Mouse (Mus musculus) forebrain, postnatal 0 days (tissue): ENCODE data around the gene Gpbar1. TPM values are rescaled to one million over a fixed set of nuclear protein-coding genes. Genes with fewer than 3 reads are reported as not detected.
"Not testable (repeated sequence)": the region's sequence is repeated elsewhere in the genome, so short reads cannot be mapped to it uniquely, and the experiment has no call there.

ENCODE experiments used
- ATAC-seq: fragments of 200-750 bp; cut with Nextera tagmentation; 2 replicates; pipeline ENCODE4 v1.8.0; 2017; ENCODE audit warnings: mild to moderate bottlenecking, moderate library complexity
- DNase-seq: peaks from one replicate; pipeline ENCODE4 v3.0.0-alpha.2; 2015
- H3K27ac ChIP-seq: fragments of 300-500 bp; sonication (generic); 2 replicates; pipeline ENCODE4 v1.5.1; 2014; ENCODE audit warnings: low read depth, mild to moderate bottlenecking, antibody characterized with exemption, low read length, moderate library complexity, mixed read lengths
- H3K27me3 ChIP-seq: fragments of 300-500 bp; sonication (generic); 2 replicates; pipeline ENCODE4 v1.6.1; 2014; ENCODE audit warnings: mild to moderate bottlenecking, low read length, mixed read lengths; ENCODE audit not compliant: insufficient read depth
- H3K36me3 ChIP-seq: fragments of 300-500 bp; sonication (generic); 2 replicates; pipeline ENCODE4 v1.6.1; 2014; ENCODE audit warnings: mild to moderate bottlenecking, moderate library complexity; ENCODE audit not compliant: insufficient read depth
- H3K4me1 ChIP-seq: fragments of 300-500 bp; sonication (generic); 2 replicates; pipeline ENCODE4 v1.6.1; 2014; ENCODE audit warnings: antibody characterized with exemption; ENCODE audit not compliant: insufficient read depth
- H3K4me2 ChIP-seq: fragments of 300-500 bp; sonication (generic); 2 replicates; pipeline ENCODE4 v1.6.1; 2014; ENCODE audit warnings: low read depth, mild to moderate bottlenecking, moderate library complexity
- H3K4me3 ChIP-seq: fragments of 300-500 bp; sonication (generic); 2 replicates; pipeline ENCODE4 v1.5.1; 2014; ENCODE audit warnings: low read depth, low read length, mixed read lengths
- H3K9ac ChIP-seq: fragments of 300-500 bp; sonication (generic); 2 replicates; pipeline ENCODE4 v1.6.1; 2014; ENCODE audit warnings: mild to moderate bottlenecking
- H3K9me3 ChIP-seq: fragments of 300-500 bp; sonication (generic); 2 replicates; pipeline ENCODE4 v1.6.1; 2016; ENCODE audit warnings: low read length
- CTCF ChIP-seq: sonication (generic); IDR thresholded peaks from 2 replicates; pipeline ENCODE4 v1.5.1; 2016; ENCODE audit warnings: antibody characterized with exemption, control low read depth, low read depth
- WGBS: fragments of 180-500 bp; shearing (Covaris S2); extraction: QIAGEN DNeasy Blood & Tissue Kit; methylation state at CpG from one replicate; pipeline ENCODE4 v1.1.7; 2014; 5-methylcytosine and 5-hydroxymethylcytosine counted together
- polyA plus RNA-seq: library from polyadenylated mRNA; unstranded; fragments of >200 nt; fragmentation: Nextera tagmentation; extraction: Ambion mirVana; gene quantifications from 2 replicates; pipeline ENCODE4 v1.2.1, GENCODE M21; 2015
- total RNA-seq: library from RNA; depleted of rRNA; stranded (reverse); fragments of >200 nt; gene quantifications from 2 replicates; pipeline ENCODE4 v1.2.3, GENCODE M21; 2014; rRNA removed

Gene Gpbar1
- total and polyA plus RNA-seq, 2 experiments from 2014 or later, result not detected

DNA sequence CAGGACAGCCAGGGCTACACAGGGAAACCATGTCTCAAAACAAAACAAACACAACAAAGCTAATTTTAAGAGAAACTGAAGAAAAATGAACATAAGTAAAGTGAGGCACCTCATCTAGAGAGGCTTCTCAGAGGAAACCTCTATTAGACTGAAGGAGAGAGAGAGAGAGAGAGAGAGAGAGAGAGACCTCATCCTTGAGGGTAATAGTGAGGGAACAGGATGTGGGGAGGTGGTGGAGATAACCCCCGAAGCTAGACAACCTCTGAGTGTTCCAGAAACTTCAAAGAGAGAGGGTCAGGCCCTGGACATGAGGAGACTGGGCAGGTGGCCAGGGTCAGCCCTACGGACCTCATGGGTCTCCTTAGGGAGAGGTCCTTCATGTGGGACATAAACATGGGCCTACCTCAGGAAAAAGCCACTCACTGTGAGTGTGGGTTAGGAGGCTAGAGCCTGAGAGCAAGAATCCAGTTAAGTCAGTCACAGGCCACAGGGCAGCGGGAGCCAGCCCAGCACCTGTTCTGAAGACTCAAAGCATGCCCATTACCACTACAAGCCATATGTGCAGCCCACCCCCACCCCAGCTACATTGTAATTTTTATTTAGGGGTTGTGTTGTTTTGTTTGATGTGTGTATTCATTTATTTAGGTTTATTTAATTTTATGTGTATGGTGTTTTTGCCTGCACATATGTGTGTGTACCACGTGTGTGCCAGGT, 37.9 kb downstream of the Gpbar1 start:
- Histone ChIP-seq H3K4me3 (no peak overlapping the region), H3K27ac (no peak overlapping the region), H3K27me3 (no peaks in the 10 kb centered on the region), H3K9me3 (no peaks in the 10 kb centered on the region), H3K36me3 (no peaks in the 10 kb centered on the region), H3K4me1 (no peaks in the 10 kb centered on the region), H3K9ac (no peak overlapping the region), H3K4me2 (no peak overlapping the region)
- WGBS, result 88% methylated on average over 4 of the region's 4 CpGs
- ATAC-seq (no peak), DNase-seq (no peak)
- no peak for TF ChIP-seq CTCF

DNA sequence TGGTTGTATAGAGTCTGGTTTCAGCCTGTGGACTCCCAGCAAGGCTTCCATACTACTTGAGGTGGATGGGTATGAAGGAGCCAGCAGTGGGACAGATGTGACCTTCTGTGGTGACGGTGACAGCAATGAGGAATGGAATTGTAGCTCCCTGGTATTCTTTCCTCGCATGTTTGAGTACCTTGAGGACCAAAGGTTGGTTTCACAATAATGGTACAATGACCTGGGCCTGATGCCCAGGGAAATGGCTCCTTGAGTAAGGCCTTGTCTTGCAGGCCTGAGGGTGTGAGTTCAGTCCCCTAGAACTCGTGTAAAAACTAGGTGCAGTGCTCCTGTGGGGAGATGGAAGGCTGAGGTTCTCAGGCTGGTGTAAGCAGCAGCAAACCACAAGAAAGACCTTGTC, 40.4 kb downstream of the Gpbar1 start:
- Histone ChIP-seq H3K36me3 (no peaks in the 10 kb centered on the region), H3K27me3 (no peaks in the 10 kb centered on the region), H3K27ac (no peak overlapping the region), H3K4me1 (no peaks in the 10 kb centered on the region), H3K9ac (no peak overlapping the region), H3K4me3 (no peak overlapping the region), H3K4me2 (no peak overlapping the region), H3K9me3 (no peaks in the 10 kb centered on the region)
- TF ChIP-seq CTCF, result no peak
- DNase-seq (no peak), ATAC-seq (no peak)
- WGBS, result 85% methylated on average over 3 of the region's 3 CpGs

DNA sequence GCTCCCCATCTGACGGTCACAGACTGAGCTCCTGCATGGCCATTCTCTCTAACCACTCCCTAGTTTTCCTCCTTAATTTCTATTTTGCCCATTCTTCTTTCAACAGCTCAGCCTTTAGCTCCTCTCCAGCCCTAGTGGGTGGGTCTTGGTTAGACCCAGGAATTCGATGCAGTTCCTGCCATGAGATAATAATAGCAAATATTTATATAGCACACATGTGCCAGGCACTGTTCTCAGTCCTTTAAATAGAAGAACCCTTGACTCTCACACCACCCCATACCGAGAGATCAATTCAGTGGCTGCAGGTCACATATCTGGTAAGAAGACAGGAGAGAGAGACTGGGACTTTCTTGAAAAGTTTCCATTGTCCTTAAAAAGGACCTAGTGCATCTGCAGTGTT, 43.0 kb downstream of the Gpbar1 start:
- H3K9me3 ChIP-seq, result no peaks in the 10 kb centered on the region
- no peak overlapping the region for H3K4me2 ChIP-seq
- no peaks in the 10 kb centered on the region for H3K27me3 ChIP-seq
- no peak overlapping the region for H3K27ac ChIP-seq
- 86% methylated on average over 3 of the region's 3 CpGs for WGBS
- TF ChIP-seq CTCF, result no peak
- H3K4me1 ChIP-seq, result no peaks in the 10 kb centered on the region
- no peaks in the 10 kb centered on the region for H3K36me3 ChIP-seq
- ATAC-seq (no peak), DNase-seq (no peak)
- no peak overlapping the region for H3K4me3 ChIP-seq
- H3K9ac ChIP-seq, result no peak overlapping the region

DNA sequence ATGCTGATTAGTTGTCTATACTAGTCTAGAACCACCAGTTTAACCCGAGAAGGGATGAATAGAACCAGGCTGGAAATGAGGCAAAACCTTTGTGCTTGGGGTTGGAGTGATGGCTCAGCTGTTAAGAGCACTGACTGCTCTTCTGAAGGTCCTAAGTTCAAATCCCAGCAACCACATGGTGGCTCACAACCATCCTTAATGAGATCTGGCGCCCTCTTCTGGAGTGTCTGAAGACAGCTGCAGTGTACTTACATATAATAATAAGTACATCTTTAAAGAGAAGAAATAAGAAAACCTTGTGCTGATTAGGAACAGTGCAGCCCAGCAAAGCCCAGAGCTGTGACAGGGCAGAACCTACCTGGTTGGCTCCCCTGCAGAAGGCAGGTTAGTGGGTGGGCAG, 48.6 kb downstream of the Gpbar1 start:
- H3K9me3 ChIP-seq, H3K9ac ChIP-seq, H3K27ac ChIP-seq, H3K4me3 ChIP-seq, H3K27me3 ChIP-seq, H3K4me1 ChIP-seq, DNase-seq, H3K4me2 ChIP-seq, H3K36me3 ChIP-seq, ATAC-seq: not testable (repeated sequence)
- 0 out of 2 replicates have a peak, but pooled peaks have one; percentile 13 for TF ChIP-seq CTCF
- 73% methylated on average over 2 of the region's 2 CpGs for WGBS

Other genes starting within 250 kb of the Gpbar1 start
- gene Tns1, start 154.1 kb upstream of the Gpbar1 start, total RNA-seq, result 10.2 and 21.8 TPM in 2 replicates
- gene Tns1, start 154.1 kb upstream of the Gpbar1 start, polyA plus RNA-seq, result 6.0 and 7.0 TPM in 2 replicates
- 0.15 TPM in 1 of 2 replicates, not detected in the other for gene Rufy4, start 153.0 kb upstream of the Gpbar1 start, total RNA-seq
- 0.08 and 0.13 TPM in 2 replicates for gene Rufy4, start 153.0 kb upstream of the Gpbar1 start, polyA plus RNA-seq
- 0.48 TPM in 1 of 2 replicates, not detected in the other for gene Cxcr2, start 124.6 kb upstream of the Gpbar1 start, total RNA-seq
- 0.05 TPM in 1 of 2 replicates, not detected in the other for gene Cxcr2, start 124.6 kb upstream of the Gpbar1 start, polyA plus RNA-seq
- not detected in 2 replicates for gene Cxcr1, start 83.9 kb upstream of the Gpbar1 start, total RNA-seq
- not detected in 2 replicates for gene Cxcr1, start 83.9 kb upstream of the Gpbar1 start, polyA plus RNA-seq
- 241 and 268 TPM in 2 replicates for gene Arpc2, start 42.5 kb upstream of the Gpbar1 start, total RNA-seq
- 541 and 596 TPM in 2 replicates for gene Arpc2, start 42.5 kb upstream of the Gpbar1 start, polyA plus RNA-seq
- 160 and 179 TPM in 2 replicates for gene Aamp, start 6.2 kb downstream of the Gpbar1 start, total RNA-seq
- gene Aamp, start 6.2 kb downstream of the Gpbar1 start, polyA plus RNA-seq, result 211 and 215 TPM in 2 replicates
- gene Pnkd, start 6.4 kb downstream of the Gpbar1 start, total RNA-seq, result 57.5 and 64.5 TPM in 2 replicates
- gene Pnkd, start 6.4 kb downstream of the Gpbar1 start, polyA plus RNA-seq, result 112 and 128 TPM in 2 replicates
- gene Tmbim1, start 27.1 kb downstream of the Gpbar1 start, total RNA-seq, result 5.8 and 7.9 TPM in 2 replicates
- gene Tmbim1, start 27.1 kb downstream of the Gpbar1 start, polyA plus RNA-seq, result 6.1 and 7.9 TPM in 2 replicates
- 2.1 and 2.7 TPM in 2 replicates for gene Catip, start 83.6 kb downstream of the Gpbar1 start, total RNA-seq
- 0.63 and 1.6 TPM in 2 replicates for gene Catip, start 83.6 kb downstream of the Gpbar1 start, polyA plus RNA-seq
- gene Slc11a1, start 96.6 kb downstream of the Gpbar1 start, total RNA-seq, result 3.7 and 10.7 TPM in 2 replicates
- 1.8 and 3.3 TPM in 2 replicates for gene Slc11a1, start 96.6 kb downstream of the Gpbar1 start, polyA plus RNA-seq
- 18.2 and 24.7 TPM in 2 replicates for gene Ctdsp1, start 113.0 kb downstream of the Gpbar1 start, total RNA-seq
- gene Ctdsp1, start 113.0 kb downstream of the Gpbar1 start, polyA plus RNA-seq, result 10.7 and 10.8 TPM in 2 replicates
- gene Vil1, start 130.8 kb downstream of the Gpbar1 start, total RNA-seq, result 0.71 and 0.77 TPM in 2 replicates
- gene Vil1, start 130.8 kb downstream of the Gpbar1 start, polyA plus RNA-seq, result 0.15 and 0.27 TPM in 2 replicates
- gene Cnot9, start 227.5 kb downstream of the Gpbar1 start, total RNA-seq, result 32.2 and 39.1 TPM in 2 replicates
- gene Cnot9, start 227.5 kb downstream of the Gpbar1 start, polyA plus RNA-seq, result 49.0 and 52.3 TPM in 2 replicates